Mouse (Mus musculus): ENCODE measurements around the gene Tmem108.
A peak's percentile ranks its signal among the peaks of the same experiment; 100 is the strongest.
"Not testable (repeated sequence)": the region's sequence is repeated elsewhere in the genome, so short reads cannot be mapped to it uniquely, and the experiment has no call there.

Tmem108 gene

DNA sequence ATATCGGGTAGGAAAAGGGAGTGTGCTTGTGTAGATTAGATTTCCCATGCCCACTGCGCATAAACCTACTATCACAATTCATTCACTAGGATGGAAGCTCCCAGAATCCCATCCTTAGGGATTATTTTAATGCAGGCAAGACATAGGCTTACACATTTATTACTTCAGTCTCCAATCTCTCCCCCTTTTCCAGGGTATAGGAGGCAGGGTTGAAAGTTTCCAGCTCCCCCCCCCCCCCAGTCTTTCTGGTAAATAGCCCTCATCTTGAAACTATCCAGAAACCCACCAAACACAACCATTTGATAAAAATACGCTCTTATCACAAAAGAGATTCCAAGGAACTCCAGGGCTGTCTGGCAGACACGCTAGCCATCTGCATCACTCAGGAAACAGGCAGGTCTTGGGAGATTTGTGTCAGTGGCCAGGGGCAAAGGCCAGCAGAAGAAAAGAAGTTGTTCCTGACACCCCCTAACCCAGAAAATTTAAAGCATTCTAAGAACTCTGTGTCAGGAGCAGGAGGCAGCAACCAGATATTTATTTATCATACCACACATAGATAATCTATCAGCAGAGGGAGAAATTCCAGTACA, 79.8 kb downstream of the Tmem108 start:
- DNase-seq (ENCODE audit: low spot score in 2 of 2), result no peak

DNA sequence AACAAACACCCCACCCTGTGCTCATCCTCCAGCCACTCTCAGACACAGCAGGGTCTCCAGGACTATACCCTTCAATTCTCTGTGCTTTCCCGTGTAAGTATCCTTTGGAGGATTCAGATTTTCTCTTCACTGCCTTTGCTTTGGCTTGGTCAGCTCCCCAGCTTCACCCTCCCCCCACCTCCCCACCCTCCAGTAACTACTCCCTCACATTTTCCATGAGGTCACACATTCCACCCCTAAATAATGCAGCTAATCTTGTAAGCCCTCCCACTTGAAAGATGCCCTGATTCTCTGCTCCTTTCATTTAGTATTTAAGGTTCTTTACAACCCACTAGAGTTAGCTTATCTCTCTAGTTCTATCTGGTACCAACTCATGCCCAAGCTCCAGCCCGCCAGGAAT, 82.4 kb downstream of the Tmem108 start:
- DNase-seq (ENCODE audit: low spot score in 2 of 2), result no peak

DNA sequence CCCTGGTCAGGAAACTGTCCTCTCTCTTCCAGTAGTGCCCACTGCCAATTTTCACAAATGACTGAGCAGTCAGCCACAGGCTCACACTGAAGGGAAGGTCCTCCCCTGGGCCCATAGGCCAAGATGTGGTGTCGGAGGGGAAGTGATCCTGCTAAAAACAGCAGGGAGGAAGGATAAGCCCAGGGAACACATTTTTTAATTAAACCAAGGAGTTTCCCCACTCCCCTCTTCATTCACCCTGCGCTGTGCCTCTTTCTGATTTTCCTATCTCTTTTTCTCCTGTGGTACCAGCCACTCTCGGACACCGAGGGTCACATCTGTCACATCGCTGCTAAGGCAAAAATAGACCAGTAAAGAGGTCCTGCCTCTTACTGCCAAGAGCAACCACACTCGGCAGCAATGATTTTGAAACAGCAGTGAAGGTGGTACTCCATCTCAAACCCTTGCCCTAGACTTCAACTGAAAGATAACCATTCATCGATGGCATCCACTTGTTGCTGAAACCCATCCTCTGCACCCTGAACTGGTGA, 83.0 kb downstream of the Tmem108 start:
- no peak for DNase-seq (ENCODE audit: low spot score in 2 of 2)

DNA sequence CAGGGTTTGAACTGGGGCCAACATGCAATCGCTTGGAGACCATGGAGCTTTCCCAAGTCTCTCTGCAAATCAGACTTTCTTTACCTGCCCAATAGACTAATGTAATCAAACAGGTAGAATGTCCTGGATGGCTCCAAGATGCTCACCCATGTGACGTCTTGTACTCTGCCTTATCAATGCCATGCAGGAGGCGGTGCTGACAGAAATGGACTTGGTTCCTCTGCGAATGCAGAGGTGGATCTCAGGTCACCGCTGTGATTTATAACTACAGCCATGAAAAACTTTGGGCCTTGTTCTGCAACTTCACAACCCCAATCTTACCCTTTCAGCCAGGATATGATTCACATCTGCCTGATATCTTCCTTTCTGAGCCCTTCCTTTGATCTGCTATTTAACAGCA, 83.8 kb downstream of the Tmem108 start:
- no peak for DNase-seq (ENCODE audit: low spot score in 2 of 2)

DNA sequence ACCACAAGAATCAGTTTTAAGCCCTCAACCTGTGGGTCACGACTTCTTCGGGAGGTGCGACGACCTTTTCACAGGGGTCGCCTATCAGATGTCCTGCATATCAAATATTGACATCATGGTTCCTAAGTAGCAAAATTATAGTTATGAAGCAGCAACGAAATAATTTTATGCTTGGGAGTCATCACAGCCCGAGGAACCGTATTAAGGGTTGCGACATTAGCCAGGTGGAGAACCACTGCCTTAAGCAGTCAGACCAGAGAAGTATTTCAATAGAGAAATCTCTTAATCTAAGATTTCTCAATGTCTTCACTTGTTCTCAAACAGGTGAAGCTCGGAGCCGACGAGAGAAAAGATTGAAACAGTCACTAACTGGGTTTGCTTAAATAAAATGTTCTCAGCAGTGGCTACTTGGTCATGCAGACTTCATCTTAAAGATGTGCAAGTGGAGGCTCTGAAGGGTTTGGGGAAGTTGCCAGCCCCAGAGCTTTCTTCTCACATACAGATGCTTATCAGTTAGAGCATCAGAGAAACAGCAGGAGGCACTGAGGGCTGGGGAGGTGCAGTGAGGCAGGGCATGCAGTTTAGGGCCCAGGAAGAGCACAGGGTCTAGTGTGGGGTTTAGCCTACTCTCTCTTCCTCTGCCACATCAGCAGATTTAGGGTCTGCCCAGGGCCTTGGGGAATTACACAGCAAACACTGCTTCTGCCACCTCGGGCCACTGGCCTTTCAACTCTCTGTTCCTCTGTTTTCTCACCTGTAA, 85.7 kb downstream of the Tmem108 start:
- no peak for DNase-seq (ENCODE audit: low spot score in 2 of 2)

DNA sequence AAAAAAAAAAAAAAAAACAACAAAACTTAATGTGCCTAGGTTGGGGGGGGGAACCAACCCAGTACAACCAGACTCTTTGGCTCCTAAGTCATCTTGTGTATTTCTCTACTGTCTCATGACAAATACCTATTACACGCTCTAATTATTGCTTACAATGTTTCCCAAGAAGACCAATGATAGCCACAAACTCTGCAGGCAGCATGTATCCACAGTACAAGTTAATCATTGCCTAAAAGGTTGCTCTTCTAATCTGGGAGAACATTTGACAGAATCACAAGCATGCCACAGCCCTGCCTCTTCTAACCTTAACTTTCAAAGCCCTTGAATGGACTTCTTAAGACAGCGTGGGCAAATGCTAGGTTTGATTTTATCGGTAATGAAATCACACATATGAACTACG, 88.8 kb downstream of the Tmem108 start:
- no peak for DNase-seq (ENCODE audit: low spot score in 2 of 2)

DNA sequence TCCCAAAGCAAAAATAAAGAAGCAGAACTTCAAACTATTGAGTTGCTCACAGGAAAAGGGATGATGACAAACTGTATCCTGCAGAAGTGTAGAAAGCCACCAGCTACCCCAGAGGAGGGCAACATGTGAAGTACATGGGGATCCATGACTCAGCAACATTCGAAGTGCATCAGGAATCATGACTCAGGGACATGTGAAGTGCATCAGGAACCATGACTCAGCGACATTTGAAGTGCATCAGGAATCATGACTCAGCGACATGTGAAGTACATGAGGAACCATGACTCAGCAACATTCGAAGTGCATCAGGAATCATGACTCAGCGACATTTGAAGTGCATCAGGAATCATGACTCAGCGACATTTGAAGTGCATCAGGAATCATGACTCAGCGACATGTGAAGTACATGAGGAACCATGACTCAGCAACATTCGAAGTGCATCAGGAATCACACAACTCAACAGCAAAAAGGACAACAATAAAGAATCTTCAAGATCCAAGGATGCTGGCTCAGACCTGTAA, 91.0 kb downstream of the Tmem108 start:
- DNase-seq (ENCODE audit: low spot score in 2 of 2), result not testable (repeated sequence)

DNA sequence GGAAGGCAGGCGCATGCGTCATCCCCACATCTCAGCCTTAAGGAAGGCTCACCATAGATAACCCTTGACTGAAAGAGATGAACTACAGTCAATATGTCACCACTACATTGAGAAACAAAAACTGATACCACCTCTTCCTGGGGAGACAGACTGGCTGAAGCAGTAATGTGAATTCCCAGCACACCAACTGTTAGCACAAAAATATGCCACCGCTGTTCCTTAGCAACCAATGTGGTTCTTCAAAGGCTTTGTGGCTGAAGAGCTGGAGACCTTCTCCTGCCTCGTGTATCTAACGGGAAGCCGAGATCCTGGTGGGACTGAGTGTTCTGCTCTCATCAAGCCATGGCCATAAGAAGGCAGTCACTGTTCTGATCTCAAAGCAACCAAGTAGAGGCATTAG, 92.8 kb downstream of the Tmem108 start:
- no peak for DNase-seq (ENCODE audit: low spot score in 2 of 2)

DNA sequence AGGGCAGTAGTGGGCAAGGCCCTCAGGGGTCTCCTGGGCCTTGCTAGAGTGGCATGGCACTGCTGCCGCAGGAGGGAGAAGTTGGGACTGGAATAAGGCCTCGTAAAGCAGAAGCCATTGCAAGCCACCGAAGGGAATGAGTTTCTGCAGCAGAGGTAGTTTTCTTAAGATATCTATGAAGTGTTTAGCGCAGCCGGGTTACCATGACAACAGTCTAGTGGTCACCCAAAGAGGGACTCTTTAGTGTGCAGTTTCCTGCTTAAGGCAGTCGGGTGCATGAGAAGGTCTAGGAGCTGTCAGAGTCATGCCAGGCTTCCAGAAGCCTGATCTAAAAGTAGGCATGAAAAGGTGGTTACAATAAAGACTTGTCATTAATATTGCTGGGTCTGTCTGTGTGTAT, 95.8 kb downstream of the Tmem108 start:
- DNase-seq (ENCODE audit: low spot score in 2 of 2), result no peak

DNA sequence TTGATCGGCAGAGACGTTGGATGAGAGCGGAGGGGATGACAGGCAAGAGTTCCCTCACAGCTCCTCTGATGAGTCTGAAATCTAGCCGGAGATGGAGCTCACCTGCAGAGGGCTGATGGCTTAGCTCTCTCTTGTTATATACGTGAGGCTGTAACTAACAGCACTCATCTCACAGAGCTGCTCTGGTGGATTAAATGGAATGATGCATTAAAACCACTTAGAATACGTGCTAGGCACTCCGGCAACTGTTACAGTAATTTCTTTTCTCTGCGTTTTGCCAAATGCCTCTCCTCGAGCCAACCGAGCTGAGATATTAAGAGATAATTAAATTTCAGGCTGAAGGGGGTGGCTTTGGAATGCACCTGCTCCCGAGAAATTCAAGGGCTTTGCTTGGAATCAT, 97.5 kb downstream of the Tmem108 start:
- DNase-seq (ENCODE audit: low spot score in 2 of 2), result no peak

DNA sequence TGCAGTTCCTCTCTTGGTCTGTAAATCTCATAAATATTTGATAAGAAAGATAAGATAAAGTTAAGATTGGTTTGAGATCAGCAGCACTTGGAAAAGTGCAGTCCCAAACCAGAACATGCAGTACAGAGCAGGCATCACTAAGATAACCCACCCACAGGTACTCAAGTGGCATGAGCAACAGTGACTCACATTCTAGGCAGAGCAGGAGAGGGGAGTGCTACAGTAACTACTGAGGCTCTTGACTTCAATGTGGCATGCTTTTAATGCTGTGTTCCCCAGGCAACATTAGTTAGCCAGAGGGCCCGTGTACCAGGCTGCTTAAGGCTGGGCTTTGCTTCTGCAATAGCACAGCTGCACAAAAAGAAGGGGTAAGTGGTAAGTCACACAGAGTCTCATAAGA, 99.8 kb downstream of the Tmem108 start:
- DNase-seq (ENCODE audit: low spot score in 2 of 2), result no peak

DNA sequence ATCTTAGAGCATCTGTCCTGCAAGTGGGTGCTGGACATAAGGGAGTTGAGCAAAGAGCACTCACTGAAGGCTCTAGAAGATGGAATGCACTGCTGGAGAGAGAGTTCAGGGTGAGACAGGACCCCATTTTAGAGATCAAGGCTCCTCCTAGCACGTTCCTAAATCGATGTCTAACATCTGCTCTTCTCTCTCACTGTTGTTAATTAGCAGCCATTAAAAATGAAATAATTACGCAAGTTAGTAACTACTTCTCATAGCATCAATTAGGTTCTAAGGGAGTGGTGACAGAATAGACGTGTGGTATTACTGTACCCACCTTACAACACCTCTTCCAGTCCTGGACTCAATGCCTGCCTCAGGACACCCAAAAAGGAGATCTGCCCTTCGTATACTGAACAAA, 103.7 kb downstream of the Tmem108 start:
- no peak for DNase-seq (ENCODE audit: low spot score in 2 of 2)

DNA sequence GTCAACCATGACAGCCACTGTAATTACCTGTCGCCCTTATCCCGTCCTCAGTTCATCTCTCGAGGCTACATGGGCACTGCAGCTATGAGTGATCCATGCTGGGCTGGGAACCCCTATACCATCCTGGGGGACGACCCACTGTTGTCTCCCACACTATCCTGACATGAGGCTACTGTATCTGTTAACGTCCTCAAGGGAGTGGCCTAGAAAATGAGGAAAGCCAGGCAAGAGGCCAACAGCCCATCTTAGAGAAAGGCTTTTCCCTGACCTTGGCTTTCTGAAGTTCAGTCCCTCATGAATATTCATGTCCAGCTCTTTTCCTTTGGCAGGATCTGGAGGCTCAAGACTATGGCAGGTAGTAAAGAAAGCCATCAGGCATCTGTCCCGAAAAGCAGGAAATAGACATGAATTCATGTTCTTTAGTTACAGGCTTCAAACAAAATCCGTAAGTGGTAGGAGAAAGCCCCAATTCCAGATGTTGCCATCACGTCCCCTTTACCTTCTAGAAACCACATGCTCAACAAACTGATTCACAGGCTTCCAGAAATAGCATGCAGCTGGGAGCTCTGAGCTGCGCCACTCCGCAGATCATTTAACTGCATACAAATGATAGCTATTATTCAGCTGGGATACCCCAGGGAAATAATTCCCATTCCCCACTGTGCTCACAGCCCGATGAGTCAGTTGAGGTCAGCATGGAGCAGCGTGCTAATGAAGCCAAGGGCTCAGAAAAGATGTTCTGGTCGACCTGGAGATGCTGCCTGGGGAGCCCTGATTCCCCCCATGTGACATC, 104.3 kb downstream of the Tmem108 start:
- peak; percentile 33 to 34 for DNase-seq (ENCODE audit: low spot score in 2 of 2)

DNA sequence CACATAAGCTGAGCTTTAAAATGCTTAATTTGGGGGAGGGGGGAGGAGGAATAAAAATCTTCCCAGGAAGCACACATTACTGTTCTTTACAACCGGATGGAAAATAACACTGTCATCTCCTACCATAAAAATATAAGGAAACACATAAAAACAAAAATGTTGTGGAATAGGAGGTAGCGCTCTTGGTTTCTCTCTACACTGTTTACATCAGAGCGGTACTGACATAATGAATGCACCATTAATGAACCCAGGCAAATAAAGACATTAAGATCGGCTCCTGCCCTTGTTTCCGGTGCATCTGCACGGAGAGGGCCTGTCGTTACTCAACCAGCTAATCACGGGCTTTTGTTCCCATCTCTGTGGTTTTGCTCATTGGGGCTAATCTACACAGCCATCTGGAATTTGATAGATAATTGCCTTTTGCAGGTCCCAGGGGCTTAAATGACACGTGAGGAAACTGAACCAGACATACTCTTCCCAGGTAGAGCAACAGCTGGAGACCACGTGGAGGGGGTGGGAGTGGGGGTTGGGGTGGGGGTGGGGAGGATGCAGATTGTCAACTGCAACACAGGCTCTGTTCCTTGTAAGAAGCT, 107.5 kb downstream of the Tmem108 start:
- DNase-seq (ENCODE audit: low spot score in 2 of 2), result no peak

DNA sequence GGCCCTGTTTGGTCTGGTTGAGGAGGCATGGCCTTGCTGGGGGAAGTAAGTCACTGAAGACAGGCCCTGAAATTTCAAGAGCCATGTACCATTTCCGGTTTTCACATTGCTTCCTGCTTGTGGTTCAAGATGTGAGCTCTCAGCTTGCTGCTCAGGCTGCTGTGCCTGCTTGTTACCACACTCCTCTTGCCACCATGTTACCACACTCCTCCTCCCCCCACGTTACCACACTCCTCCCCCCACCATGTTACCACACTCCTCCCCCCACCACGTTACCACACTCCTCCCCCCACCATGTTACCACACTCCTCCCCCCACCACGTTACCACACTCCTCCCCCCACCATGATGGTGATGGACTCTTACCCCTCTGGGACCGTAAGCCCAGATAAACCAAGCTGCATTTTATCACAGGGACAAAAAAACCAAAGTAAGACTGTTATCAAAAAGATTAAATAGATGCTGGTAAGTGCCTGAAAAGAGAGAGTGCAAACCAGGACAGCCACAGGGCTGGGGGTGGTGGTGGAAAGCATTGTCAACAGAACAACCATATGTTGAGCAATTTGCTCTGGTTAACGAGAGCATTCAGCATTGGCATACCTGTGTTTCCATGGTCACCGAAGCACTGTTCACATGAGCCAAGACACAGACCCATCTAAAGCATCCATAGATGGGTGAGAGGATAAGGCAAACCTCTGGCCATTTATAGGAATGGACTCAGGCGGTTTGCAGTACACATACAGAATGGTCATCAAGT, 109.3 kb downstream of the Tmem108 start:
- no peak for DNase-seq (ENCODE audit: low spot score in 2 of 2)

DNA sequence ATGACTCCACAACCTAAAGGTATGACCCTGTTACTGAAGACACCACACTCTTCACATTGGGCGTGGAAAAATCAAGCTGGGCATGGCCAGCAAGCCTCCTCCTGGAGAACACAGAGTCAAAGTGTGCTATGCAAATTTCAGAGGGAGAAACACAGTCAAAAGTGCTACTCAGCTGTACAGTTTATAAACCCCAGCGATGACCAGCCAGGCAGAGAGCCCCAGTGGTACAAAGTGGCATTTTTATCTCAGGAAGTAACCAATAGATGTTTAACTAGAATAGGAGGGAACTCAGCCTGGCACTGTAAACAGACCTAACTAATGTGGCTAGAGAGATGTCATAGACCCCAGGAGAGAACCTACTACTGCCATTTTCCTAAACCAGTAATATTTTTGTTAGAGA, 115.0 kb downstream of the Tmem108 start:
- DNase-seq (ENCODE audit: low spot score in 2 of 2), result no peak

DNA sequence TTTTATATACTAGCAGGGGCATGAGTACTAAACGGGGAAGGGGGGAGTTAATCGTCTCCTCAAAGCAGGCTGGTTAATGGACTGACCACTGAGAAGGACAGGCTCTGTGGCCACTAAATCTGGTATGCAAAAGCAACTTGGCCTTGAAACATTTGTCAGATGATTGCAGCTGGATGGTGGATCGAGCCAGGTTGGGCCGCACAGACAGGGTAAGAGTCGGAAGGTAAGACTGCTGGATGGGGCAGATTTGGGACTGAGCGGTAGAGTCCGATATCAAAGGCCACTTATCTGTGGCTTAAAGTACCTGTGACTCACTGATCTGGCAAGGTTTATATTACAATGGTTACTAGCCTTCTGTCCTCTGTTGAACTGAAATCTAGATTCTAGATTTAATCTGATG, 115.9 kb downstream of the Tmem108 start:
- DNase-seq (ENCODE audit: low spot score in 2 of 2), result no peak

DNA sequence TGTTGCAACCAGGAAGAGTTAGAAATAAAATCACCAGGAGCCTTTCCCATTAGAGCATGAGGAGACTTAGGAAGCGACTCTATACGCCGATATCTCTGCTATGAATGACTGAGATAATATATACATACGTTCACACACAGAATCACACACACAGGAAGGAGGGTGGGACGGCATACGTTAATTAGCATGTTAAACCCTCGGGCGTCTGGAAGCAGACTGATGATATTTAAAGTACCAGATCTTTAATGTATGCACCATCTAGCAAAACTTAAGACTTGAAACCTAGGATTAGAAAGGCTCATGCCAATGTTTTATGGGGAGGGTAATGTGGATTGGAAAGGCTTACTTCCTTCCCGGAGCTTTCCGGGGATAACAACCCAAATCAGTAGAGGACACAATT, 119.3 kb downstream of the Tmem108 start:
- DNase-seq (ENCODE audit: low spot score in 2 of 2), result no peak

DNA sequence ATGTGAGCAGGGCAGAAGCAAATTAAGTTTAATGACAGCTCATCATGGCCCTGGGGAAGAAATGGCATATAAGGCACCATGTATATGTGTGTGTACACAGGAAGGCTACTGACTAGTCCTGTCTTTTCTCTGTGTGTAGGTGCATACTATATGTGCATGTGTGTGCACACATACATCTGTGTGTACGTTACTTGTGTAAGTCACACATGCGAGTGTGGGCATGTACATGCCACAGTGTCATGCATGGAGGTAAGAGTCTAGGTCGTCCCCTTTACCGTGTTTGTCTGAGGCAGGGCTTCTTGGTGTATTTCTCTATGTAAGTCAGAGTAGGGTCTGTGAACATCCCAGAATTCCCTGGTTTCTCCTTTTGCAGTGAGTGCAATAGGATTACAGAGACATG, 120.3 kb downstream of the Tmem108 start:
- no peak for DNase-seq (ENCODE audit: low spot score in 2 of 2)

DNA sequence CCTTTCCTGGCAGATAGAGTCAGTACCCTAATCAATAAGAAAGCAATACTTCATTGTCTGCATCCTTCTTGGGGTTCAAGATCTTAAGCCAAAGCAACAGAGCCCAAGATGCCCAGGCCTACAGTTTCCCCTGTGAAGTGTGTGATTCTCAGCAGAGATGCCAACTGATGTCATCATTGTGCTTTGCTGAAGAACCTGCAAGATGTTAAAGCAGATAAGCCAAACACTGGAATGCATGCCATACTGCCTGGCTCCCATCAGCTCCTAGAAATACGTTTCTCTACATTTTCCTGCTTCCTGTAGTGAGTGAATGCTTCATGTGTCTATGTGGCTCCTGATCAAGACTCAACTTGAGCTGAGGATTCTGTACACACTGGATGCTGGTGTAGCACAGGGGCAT, 122.2 kb downstream of the Tmem108 start:
- DNase-seq (ENCODE audit: low spot score in 2 of 2), result no peak

DNA sequence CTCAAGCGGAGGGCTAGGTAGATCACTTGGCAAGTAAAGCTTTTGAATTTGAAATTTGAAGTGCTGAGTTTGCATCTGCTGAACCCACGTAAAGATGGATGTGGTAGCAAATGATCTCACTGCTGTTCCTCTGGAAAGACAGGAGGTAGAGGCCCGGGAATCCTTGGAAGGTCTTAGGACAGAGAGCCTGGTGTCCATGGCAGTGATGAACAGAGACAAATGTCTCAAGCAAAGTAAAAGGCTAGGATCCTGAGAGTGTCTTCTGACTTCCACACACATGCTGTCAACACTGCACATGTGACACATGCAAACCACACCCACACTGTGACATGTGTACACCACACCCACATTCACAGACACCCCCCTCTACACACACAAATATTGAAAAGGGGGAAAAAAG, 124.2 kb downstream of the Tmem108 start:
- no peak for DNase-seq (ENCODE audit: low spot score in 2 of 2)

All from left cerebral cortex, adult 9 months (tissue).